Mouse (Mus musculus): Measurements from ENCODE around the gene Hist2h3b.
"Not testable (repeated sequence)": the region's sequence is repeated elsewhere in the genome, so short reads cannot be mapped to it uniquely, and the experiment has no call there.

Hist2h3b gene

DNA sequence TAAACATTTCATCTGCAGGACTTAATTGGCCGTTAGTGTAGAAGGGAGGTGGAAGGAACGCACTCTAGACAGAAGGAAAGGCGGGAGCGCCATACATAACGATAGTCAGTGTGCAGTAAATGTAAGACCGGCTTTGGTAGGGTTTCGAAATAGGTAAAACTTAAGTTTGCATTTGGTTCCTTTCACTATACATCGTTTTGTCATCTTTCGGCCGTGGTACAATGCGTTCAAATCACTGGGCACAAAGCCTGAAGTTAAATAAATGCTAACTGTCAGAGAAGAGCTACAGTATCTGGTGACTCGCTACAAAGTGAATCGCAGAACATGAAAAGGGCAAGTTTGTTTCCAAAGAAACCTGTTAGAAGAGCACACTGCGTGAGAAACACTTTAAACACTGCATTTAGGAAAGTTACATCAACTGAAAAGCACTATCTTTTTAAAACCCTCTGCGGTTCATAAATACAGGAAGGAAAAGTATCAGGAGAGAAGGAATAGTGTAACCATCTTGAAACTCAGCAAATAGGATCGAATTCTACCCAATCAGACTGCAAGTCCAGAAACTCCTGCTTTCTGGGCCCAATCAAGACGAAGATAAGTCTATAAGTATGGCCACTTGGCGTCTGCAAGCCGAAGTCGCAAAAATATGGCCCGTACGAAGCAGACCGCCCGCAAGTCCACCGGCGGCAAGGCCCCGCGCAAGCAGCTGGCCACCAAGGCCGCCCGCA, at the start of gene Hist2h3b:
Hist2h3b (plus strand) TSS at position 604 of the 725 bp plus-strand sequence.
- peak; percentile 84 to 86 for DNase-seq (ENCODE audit: low spot score in 2 of 2)

DNA sequence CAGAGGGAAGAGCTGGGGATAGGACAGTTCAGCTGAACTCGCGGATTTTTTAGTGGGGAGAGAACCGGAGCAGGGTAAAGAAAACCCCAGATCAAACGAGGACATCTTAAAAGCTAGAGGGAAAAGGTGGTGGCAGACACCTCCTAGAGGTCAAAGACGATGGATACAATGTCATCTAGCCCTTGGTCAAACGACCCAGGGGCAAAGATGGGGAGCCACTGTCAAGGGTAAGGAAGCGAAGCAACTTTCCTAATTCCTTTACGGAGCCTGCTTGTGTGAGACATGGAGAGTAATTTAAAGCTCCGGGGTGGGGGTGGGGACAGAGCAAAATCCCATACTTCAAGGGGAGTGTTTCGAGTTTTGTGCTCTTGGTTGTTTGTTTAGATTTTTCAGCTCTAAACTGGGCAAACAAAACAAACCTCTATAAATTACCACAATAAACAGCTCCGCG, 49.2 kb upstream of the Hist2h3b start:
- DNase-seq (ENCODE audit: low spot score in 2 of 2) = peak; percentile 55 to 62

DNA sequence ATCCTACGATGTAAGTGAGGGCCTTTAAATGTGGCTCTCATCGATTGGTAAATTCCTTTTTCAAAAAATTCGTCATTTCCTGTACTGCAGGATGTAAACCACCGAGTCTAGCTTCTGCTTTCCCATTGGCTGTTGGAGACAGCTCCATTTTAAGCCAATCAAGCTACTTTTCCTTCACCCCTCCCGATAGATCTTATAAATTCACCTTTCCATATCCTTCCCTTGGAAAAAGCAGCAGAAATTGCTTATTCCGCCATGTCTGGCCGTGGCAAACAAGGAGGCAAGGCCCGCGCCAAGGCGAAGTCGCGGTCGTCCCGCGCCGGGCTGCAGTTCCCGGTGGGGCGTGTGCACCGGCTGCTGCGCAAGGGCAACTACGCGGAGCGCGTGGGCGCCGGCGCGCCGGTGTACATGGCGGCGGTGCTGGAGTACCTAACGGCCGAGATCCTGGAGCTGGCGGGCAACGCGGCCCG, 48.8 kb upstream of the Hist2h3b start, which contains the start of the genes Bola1 and Hist2h2ab:
Bola1 (minus strand) TSS at position 49 of the 470 bp plus-strand sequence.
Hist2h2ab (plus strand) TSS at position 205 of the 470 bp plus-strand sequence.
- DNase-seq (ENCODE audit: low spot score in 2 of 2) = peak; percentile 79 to 85

DNA sequence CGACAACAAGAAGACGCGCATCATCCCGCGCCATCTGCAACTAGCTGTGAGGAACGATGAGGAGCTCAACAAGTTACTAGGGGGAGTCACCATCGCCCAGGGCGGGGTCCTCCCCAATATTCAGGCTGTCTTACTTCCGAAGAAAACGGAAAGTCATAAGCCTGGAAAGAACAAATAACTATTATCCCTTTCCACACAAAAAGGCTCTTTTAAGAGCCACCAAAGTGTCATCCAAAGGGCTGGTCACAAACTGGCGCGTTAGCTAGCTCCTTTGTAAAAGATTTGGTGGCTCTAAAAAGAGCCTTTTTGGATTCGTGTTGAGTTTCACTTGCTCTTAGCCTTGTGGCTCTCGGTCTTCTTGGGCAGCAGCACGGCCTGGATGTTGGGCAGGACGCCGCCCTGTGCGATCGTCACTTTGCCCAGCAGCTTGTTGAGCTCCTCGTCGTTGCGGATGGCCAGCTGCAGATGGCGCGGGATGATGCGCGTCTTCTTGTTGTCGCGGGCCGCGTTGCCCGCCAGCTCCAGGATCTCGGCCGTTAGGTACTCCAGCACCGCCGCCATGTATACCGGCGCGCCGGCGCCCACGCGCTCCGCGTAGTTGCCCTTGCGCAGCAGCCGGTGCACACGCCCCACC, 48.2 kb upstream of the Hist2h3b start:
- DNase-seq (ENCODE audit: low spot score in 2 of 2) = not testable (repeated sequence)

DNA sequence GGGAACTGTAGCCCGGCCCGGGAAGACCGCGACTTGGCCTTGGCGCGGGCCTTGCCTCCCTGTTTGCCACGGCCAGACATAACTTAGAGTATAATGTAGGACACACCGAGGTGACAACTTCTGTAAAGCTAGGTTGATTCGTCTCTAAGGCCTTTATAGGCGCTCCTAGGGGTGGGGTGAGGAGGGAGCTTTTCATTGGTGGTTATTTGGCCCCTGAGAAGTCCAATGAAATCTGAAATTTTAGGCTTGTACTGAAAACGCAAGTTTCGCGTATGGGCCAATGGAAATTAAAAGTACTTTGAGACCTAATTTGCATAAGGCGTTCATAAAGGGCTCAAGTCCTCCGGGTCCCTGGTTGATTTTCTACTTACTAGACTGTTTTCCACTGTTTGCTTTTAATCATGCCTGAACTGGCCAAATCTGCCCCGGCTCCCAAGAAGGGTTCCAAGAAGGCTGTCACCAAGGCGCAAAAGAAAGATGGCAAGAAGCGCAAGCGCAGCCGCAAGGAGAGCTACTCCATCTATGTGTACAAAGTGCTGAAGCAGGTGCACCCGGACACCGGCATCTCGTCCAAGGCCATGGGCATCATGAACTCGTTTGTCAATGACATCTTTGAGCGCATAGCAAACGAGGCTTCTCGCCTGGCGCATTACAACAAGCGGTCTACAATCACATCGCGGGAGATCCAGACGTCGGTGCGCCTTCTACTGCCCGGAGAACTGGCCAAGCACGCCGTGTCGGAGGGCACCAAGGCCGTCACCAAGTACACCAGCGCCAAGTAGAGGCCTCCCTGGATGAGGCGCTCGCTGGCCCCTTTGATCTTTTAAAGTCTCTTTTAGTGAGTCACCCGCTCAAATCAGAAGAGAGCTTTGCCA, 47.5 kb upstream of the Hist2h3b start, which contains the start of the genes Hist2h2ac and Hist2h2be:
Hist2h2ac (minus strand) TSS at position 116 of the 875 bp plus-strand sequence.
Hist2h2be (plus strand) TSS at position 355 of the 875 bp plus-strand sequence.
- DNase-seq (ENCODE audit: low spot score in 2 of 2) = peak; percentile 93 to 96

DNA sequence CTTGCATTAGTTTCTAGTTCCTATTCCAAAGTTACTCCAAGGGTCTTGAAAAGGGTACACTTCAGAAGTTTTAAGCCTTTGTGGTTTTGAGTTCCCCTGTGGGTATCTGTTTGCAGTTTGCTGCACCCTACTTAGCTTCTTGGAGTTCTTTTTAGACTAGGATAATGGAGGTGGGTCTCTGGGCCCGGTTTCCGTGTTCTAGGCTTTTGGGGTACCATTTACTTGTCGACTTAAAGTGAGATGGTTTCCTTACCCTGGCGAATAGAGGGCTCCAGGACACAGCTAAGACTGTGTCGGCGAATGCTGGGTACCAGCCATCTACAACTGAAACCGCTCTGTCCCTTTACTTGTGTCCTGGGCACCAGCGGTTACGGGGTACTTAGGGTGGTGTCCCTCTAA, 46.8 kb upstream of the Hist2h3b start:
- DNase-seq (ENCODE audit: low spot score in 2 of 2) = peak in 1 of 2 experiments; percentile 30

DNA sequence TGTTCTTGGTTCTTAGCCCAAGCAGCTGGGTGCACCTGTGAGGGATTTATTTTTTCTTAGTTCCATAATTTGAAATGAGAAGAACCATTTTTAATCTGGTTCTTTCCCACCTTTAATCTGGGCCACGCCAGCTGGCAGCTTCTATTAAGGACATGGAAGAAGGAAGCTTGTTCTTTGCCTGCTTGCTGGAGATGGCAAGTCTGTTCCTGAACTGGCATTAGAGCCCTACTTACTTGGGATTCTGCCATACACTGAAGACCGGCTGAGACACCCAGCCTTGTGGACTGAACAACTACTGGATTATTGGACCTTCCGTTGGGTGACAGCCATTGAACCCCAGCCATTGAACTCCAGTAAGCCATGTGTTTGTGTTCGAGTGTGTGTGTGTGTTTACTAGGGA, 45.7 kb upstream of the Hist2h3b start:
- DNase-seq (ENCODE audit: low spot score in 2 of 2) = no peak

DNA sequence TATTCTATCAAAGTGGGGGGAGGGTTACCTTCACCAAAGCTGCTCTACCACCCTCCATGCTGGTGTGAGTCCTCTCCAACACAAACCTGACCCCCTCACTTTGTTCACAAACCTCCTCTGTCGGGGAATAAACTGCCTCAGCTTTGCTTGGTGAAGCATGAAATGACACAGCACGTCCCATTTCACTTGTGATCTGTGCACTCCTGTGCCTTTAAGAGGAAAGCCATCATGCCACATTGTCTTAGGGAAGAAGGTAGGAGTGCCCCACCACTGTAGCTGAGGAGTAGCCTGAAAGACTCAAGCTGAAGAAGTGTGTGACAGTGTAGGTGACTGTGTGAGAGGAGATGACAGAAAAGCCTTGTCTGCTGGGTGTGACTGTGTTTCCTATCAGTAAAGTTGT, 43.0 kb upstream of the Hist2h3b start:
- no peak for DNase-seq (ENCODE audit: low spot score in 2 of 2)

DNA sequence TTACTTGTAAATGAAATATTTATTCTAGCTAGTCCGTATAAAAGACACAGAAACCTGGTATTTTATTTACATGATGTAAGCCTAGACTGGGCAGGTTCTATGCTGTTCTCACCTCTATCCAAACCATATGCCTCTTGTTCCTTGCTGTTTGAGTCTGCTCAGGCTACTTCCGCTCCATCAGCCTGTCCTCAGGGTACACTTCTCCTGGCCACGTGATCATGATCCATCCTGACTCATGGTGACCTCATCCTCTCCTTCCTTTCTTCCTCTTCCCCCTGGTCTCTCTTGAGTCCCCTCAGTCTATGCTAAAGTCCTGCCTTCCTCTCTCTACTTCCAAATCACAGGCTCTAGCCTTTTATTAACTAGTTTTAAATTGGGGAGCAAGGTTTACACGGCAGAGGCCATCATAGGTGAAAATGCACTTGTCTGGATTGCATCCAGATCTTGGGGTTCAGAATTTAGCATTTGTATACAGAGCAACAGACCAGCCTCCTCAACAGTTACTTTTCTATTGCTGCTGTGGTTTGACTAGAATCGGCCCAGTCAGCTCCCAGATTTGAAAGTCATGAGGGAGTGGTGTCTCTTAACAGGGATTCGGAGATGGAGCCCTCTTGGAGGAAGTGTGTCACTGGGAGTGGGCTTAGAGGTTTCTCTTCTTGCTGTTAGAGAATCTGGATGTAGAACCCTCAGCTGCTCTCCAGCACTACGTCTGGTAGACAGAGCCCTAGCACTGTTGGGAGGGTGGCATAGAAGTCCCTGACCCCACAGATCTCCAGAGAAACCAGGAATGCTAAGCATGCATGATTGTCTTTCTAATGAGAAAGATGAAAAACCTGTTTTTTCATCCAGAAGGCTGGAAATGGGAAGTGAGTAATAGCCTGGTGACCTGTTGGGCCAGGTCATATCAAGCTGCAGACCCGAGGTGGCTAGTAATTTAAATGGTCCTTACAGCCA, 41.5 kb upstream of the Hist2h3b start:
- DNase-seq (ENCODE audit: low spot score in 2 of 2) = no peak

DNA sequence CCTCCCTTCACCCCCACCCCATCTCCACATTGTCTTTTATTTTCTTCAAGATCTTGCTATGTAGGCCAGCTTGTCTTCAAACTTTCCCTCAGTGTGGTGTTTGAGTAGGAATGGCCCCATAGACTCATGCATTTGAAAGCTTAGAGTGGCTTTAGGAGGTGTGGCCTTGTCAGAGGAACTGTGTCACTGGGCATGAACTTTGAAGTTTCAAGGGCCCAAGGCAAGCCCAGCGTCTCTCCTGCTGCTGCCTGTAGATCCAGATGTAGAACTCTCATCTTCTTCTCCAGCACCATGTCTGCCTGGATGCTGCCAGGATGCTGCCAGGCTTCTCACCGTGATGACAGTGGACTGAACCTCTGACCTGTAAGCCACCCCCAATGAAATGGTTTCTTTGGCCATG, 39.6 kb upstream of the Hist2h3b start:
- DNase-seq (ENCODE audit: low spot score in 2 of 2) = no peak

DNA sequence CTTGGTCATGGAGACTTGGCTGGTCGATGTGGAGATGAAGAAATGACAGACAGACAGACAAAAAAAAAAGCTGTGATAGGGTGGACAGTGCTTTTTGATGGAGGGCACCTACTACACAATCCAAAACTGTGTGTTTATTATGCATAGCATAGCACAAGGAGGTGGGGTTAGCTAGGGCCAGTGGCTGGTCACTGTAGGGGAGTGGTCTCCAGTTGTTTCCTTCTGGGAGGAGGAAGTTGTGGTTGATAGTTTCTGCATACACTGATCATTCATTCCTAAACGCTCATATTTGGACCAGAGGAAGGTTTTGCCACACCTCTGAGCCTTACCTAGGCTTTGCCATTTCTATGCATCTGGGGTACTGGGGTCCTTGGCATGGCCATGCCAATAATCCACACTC, 38.0 kb upstream of the Hist2h3b start:
- no peak for DNase-seq (ENCODE audit: low spot score in 2 of 2)

DNA sequence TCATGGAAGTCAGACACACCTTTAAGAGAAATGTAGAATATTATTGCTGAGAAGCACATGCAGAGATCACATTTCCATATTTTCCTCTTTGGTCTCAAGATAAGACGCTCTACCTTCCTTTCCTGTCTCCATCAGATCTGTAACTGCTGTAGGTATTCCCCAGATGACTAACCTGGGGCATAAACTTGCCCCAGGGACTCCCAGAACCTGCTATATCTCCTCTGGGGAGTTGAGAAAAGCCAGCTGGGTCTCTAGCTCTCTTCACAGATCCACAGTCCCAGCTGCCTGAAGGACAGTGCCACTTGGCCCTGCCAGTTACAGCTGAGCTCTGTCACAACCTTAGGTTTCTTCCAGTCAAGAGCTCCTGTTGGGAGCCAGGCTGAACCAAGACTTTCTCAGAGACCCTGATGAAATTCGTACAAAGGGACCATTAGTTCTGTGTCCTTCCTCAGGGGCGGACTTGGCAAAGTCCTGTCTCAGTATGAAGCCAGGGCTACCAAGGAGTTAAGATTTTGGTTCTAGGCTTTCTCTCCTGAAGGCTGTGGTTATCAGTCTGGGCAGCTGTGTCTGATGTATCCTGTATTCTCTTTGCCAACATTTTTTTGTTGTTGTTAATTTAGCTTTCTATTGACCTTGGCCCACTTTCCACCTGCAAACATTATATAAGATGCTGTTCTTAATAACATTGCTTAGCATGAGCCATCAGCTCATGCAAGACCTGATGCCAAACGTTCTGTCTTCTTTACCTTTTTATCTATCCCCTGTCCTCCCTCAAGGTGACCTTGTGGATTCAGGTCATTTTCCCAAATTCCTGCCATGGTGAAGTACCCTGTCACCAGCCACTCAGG, 37.3 kb upstream of the Hist2h3b start:
- no peak for DNase-seq (ENCODE audit: low spot score in 2 of 2)

DNA sequence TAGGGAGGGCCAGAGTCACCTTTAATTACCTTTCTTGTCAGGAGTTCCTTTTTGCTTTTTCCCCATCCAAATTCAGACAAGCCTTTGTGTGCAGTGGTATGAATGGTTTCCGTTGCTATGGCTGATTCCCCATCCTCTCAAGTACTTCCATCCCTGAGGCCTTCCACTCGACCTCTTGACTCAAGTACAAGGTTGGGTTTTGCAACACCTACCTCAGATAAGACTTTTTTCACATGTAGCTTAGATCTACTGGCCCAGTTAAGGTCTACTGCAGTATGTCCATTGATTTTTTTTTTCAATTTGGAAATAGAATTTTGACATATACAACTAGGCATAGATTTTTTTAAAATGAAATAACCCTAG, 36.7 kb upstream of the Hist2h3b start:
- DNase-seq (ENCODE audit: low spot score in 2 of 2) = no peak

DNA sequence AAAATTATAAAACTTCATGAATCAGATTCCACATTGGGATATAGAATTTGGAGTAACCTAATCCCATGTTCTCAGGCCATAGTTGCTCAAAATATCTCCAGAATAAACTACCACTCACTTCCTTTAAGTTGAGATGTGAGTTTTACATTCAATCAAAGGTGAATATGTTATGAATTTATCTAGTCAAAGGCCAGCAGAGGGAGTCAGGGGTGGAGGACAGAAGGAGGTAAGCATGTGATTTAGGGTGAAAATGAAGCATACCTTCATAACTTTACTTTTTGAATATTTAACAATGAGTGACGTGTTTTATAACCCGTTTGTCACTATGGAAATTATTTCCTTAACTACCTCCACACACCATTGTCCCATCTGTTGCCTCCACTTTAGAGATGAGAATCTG, 33.5 kb upstream of the Hist2h3b start:
- no peak for DNase-seq (ENCODE audit: low spot score in 2 of 2)

DNA sequence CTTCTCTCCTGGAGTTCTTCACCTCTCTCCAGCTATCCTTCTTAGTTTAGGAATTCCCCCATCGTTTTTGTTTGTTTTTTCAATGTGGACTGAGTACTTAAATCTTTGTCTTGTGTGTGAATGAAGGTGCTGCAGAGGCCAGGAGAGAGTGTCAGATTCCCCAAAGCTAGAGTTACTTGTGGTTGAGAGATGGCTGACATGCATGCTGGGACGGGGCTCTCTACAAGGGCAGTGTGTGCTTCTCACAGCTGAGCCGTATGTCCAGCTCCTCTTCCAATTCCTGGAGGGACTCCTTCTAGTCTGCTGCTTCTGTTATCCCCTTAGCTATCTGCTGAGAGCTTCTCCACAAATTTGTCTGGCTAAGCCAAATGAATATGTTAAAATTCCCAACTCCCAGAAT, 32.6 kb upstream of the Hist2h3b start:
- DNase-seq (ENCODE audit: low spot score in 2 of 2) = no peak

DNA sequence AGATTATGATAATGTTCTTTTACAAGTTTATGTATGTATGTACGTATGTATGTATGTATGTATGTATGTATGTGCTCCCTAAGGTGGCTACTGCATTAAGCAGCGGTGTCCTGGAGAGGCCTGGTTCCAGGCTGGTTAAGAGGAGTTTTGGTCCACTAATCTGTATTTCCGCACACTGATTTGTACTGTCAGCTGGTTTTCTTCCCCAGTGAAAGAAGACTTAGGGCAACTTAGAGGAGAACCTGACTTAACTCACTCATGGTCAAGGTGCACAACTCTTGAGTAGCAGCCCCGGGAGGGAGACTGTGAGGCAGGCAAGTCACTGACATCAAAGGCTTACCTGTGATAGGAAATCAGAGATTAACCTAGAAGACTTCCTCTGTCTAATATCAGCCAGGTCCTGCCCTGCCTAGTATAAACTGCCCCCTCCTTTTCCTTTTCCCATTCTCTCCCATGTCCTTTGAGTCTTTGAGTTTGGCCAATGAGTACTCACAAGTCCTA, 31.6 kb upstream of the Hist2h3b start:
- no peak for DNase-seq (ENCODE audit: low spot score in 2 of 2)

DNA sequence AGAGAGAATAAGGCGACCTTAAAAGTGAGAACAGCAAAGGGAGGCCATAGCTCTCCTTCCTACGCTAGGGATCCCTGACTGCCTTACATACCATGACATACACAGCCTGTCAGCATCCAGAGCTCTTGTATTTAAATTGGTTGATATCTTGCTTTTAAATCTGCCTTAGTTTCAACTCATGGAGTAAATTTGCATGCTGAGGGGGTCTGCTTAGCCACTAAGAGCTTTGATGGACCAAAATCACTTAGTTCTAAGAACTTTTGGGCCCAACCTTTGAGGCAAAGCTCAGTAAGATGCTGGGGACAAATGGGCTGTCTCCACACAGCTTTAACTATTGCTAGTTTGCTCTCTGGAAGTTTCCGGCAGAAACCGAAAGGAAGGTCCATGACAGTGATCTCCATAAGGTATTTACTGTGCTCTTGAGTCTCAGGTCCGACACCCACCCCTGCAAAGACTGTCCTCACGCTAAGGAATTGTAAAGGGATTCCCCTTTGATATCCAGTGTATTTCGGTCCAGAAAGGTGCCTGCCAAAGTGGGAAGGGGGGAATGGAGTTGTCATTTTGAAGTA, 31.0 kb upstream of the Hist2h3b start:
- DNase-seq (ENCODE audit: low spot score in 2 of 2) = no peak

DNA sequence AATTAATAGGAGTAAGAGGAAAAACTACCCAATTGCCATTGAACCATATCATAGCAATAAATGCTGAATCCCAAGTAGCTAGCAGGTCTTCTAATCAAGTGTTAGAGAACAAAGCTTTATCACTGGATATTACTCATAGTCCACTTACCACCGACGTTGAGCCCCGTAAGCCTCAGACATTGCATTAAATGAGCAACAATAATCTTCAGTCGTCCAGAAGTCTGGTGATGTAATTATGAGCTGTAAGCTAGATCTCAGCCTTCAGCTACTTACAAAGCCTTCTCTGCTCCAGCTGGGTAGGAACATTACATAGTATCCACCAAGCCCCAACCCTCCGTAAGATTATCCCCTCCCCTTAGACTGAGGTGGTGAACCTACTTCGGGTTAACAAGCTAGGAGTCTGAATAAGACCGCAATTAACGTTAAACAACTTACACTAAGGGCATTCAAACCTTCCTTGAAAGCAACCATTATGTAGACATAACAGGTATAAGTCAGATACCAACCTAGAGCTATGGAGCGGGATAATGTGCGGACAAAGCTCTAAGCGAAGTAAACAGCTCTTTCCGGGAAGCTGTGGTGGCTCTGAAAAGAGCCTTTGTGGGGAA, 30.4 kb upstream of the Hist2h3b start:
- DNase-seq (ENCODE audit: low spot score in 2 of 2) = no peak
